Mouse (Mus musculus): ENCODE results near the gene Olfr13. TPM values are rescaled to one million over a fixed set of nuclear protein-coding genes. Genes with fewer than 3 reads are reported as not detected.
"Not testable (repeated sequence)": the region's sequence is repeated elsewhere in the genome, so short reads cannot be mapped to it uniquely, and the experiment has no call there.

The Olfr13 gene
- total and polyA plus RNA-seq, 2 experiments, result not detected

DNA sequence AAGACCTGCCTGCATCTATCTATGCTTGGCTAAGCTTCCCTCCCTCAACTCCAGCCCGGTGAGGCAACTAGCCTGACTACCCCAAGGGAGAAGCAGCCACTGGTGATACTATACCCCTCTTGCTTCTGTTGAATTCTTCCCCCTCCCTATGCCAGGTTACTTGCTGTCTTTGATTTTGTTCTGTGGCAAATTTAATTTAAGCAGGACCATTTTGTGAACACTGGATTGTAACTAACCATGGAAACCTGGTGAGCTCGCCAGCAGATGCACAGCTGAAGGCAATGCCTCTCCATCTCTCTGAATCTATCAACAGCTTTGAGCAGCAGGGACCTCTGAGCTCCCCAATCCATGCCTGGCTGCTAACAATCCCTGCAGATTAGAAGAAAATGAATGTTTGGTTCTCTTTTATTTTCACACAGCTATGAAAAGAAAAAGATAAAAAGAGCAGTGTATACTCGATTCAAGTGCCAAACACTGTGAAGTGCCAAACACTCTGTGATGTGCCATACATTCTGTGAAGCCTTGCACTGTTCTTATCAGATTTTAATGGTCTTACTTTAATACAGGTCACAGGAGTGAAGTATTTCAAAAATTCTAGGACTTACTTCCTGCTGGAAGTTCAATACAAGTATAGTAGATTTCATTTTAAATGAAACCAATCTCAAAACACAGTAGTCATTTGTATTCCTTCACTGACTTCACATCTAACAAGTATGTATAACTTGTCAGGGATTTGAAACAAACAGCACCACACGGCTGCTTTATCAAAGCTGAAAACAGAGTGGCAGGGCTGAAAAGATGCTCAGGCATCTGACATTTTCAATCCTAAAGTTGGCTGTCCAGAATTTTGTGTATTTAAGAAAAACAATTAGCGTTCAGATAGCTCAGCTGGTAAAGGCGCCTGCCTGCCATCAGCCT is 6.9 kb downstream of the Olfr13 start:
- TF ChIP-seq CTCF (IDR thresholded peaks at IDR 0.05; ENCODE audit: low read depth, low read length), result no peak
- TF ChIP-seq POLR2A (IDR thresholded peaks at IDR 0.05; ENCODE audit: extremely low read depth, insufficient read depth, low read length), result no peak
- 65% methylated on average over 6 of the region's 6 CpGs for WGBS

GRCm38 (mm10) chr6:43190986-43191385 is 19.0 kb downstream of the Olfr13 start:
- Histone ChIP-seq H3K4me1 (ENCODE audit: control insufficient read depth, insufficient read depth, low read length) (no peaks in the 10 kb centered on the region), H3K36me3 (ENCODE audit: control insufficient read depth, insufficient read depth, low read length) (no peaks in the 10 kb centered on the region), H3K27me3 (ENCODE audit: control insufficient read depth, insufficient read depth, low read length) (no peaks in the 10 kb centered on the region), H3K79me2 (ENCODE audit: control insufficient read depth, insufficient read depth, low read length) (no peaks in the 10 kb centered on the region), H3K4me3 (ENCODE audit: insufficient read depth, low read depth, low read length) (no peak overlapping the region), H3K9ac (ENCODE audit: low read depth, low read length) (no peak overlapping the region), H3K27ac (replicated peaks; ENCODE audit: insufficient read depth, low read depth, low read length) (no peak overlapping the region)
- no peak for DNase-seq (ENCODE audit: extremely low read depth, low read depth, low spot score)
- WGBS, result 77% methylated on average over 3 of the region's 3 CpGs
- TF ChIP-seq POLR2A (IDR thresholded peaks at IDR 0.05; ENCODE audit: extremely low read depth, insufficient read depth, low read length) (no peak), CTCF (IDR thresholded peaks at IDR 0.05; ENCODE audit: low read depth, low read length) (no peak)

More for the DNA sequence above, 6.9 kb downstream of the Olfr13 start:
- Histone ChIP-seq H3K4me1 (ENCODE audit: control insufficient read depth, insufficient read depth, low read length) (no peaks in the 10 kb centered on the region), H3K27me3 (ENCODE audit: control insufficient read depth, insufficient read depth, low read length) (no peaks in the 10 kb centered on the region), H3K27ac (replicated peaks; ENCODE audit: insufficient read depth, low read depth, low read length) (no peak overlapping the region), H3K9ac (ENCODE audit: low read depth, low read length) (no peak overlapping the region), H3K79me2 (ENCODE audit: control insufficient read depth, insufficient read depth, low read length) (no peaks in the 10 kb centered on the region), H3K4me3 (ENCODE audit: insufficient read depth, low read depth, low read length) (no peak overlapping the region), H3K36me3 (ENCODE audit: control insufficient read depth, insufficient read depth, low read length) (no peaks in the 10 kb centered on the region)
- DNase-seq (ENCODE audit: extremely low read depth, low read depth, low spot score), result no peak

DNA sequence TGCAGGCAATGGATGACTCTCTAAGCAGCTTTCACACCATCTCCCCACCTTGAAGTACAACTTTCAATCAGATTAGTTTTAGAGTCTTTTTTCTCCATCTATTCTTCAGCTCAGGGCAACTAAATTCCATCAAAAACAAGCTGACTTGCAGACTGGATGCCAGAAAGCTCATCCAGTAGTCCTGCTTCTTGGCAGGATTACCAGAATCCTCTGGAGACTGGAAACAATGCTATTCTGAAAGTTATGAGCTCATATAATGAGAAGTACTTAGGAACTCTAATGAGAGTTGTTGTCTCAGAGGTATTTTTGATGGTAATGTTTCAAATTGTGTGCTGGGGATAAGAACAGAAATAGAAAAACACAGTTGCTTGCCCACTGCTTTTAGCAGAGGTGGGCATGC is 24.8 kb downstream of the Olfr13 start, which contains the start of gene Olfr435:
TSS of gene Olfr435 (plus strand) at position 366 of the 400 bp plus-strand sequence.
- no peak within 1 kb of the TSS for H3K9ac ChIP-seq (ENCODE audit: low read depth, low read length)
- no peak for DNase-seq (ENCODE audit: extremely low read depth, low read depth, low spot score)
- no peaks in the 10 kb centered on the region for H3K36me3 ChIP-seq (ENCODE audit: control insufficient read depth, insufficient read depth, low read length)
- H3K4me3 ChIP-seq (ENCODE audit: insufficient read depth, low read depth, low read length), result no peak within 1 kb of the TSS
- TF ChIP-seq CTCF (IDR thresholded peaks at IDR 0.05; ENCODE audit: low read depth, low read length), result no peak
- no peak for TF ChIP-seq POLR2A (IDR thresholded peaks at IDR 0.05; ENCODE audit: extremely low read depth, insufficient read depth, low read length)
- H3K79me2 ChIP-seq (ENCODE audit: control insufficient read depth, insufficient read depth, low read length), result no peaks in the 10 kb centered on the region
- H3K27me3 ChIP-seq (ENCODE audit: control insufficient read depth, insufficient read depth, low read length), result no peaks in the 10 kb centered on the region
- no peak within 1 kb of the TSS for H3K27ac ChIP-seq (replicated peaks; ENCODE audit: insufficient read depth, low read depth, low read length)
- no peaks in the 10 kb centered on the region for H3K4me1 ChIP-seq (ENCODE audit: control insufficient read depth, insufficient read depth, low read length)

DNA sequence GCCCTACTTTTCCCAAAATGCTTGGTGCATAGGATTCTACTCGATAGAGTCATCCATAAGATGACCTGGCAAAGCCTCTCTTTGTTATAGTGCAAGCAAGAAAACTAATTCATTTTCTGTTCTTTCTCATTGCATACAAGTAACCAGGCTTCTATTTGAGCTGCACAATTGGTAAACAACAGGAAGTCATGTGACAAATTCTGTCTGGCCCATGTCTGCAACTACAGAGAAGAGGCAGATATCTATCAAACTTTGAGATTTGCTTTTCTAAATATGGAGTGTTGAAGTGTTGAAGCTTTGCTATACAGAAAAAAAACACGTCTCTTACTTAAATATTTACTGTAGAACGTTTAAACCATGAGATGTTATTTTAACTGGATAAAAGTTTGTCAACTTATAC is 26.2 kb downstream of the Olfr13 start:
- TF ChIP-seq POLR2A (IDR thresholded peaks at IDR 0.05; ENCODE audit: extremely low read depth, insufficient read depth, low read length), result no peak
- no peak for TF ChIP-seq CTCF (IDR thresholded peaks at IDR 0.05; ENCODE audit: low read depth, low read length)
- 43% methylated on average over 3 of the region's 3 CpGs for WGBS

DNA sequence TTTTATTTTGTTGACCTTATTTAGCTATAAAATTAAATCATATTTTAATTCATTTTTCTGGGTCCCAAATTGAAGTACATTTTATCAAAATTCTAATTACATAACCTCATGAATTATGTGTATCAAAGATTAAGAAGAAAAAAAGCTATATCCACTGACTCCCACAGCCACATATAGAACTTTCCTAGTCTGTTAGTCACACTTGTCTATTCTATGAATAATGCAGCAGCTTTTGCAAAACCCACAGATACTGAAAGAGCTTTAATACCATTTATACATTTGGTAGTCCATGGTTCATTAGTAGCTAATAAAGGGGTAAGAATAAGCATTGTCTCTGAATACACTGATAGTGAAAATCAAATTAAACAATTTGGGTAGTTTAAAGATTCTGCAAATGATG is 30.8 kb downstream of the Olfr13 start:
- DNase-seq (ENCODE audit: extremely low read depth, low read depth, low spot score), result no peak
- Histone ChIP-seq H3K4me3 (ENCODE audit: insufficient read depth, low read depth, low read length) (no peak overlapping the region), H3K27me3 (ENCODE audit: control insufficient read depth, insufficient read depth, low read length) (no peaks in the 10 kb centered on the region), H3K36me3 (ENCODE audit: control insufficient read depth, insufficient read depth, low read length) (no peaks in the 10 kb centered on the region), H3K4me1 (ENCODE audit: control insufficient read depth, insufficient read depth, low read length) (no peaks in the 10 kb centered on the region), H3K27ac (replicated peaks; ENCODE audit: insufficient read depth, low read depth, low read length) (no peak overlapping the region), H3K79me2 (ENCODE audit: control insufficient read depth, insufficient read depth, low read length) (no peaks in the 10 kb centered on the region), H3K9ac (ENCODE audit: low read depth, low read length) (no peak overlapping the region)
- no peak for TF ChIP-seq POLR2A (IDR thresholded peaks at IDR 0.05; ENCODE audit: extremely low read depth, insufficient read depth, low read length)
- TF ChIP-seq CTCF (IDR thresholded peaks at IDR 0.05; ENCODE audit: low read depth, low read length), result no peak

More for the DNA sequence above, 26.2 kb downstream of the Olfr13 start:
- no peaks in the 10 kb centered on the region for H3K27me3 ChIP-seq (ENCODE audit: control insufficient read depth, insufficient read depth, low read length)
- no peak overlapping the region for H3K27ac ChIP-seq (replicated peaks; ENCODE audit: insufficient read depth, low read depth, low read length)
- H3K79me2 ChIP-seq (ENCODE audit: control insufficient read depth, insufficient read depth, low read length), result no peaks in the 10 kb centered on the region
- H3K4me3 ChIP-seq (ENCODE audit: insufficient read depth, low read depth, low read length), result no peak overlapping the region
- no peaks in the 10 kb centered on the region for H3K4me1 ChIP-seq (ENCODE audit: control insufficient read depth, insufficient read depth, low read length)
- no peak for DNase-seq (ENCODE audit: extremely low read depth, low read depth, low spot score)
- H3K36me3 ChIP-seq (ENCODE audit: control insufficient read depth, insufficient read depth, low read length), result no peaks in the 10 kb centered on the region
- no peak overlapping the region for H3K9ac ChIP-seq (ENCODE audit: low read depth, low read length)

DNA sequence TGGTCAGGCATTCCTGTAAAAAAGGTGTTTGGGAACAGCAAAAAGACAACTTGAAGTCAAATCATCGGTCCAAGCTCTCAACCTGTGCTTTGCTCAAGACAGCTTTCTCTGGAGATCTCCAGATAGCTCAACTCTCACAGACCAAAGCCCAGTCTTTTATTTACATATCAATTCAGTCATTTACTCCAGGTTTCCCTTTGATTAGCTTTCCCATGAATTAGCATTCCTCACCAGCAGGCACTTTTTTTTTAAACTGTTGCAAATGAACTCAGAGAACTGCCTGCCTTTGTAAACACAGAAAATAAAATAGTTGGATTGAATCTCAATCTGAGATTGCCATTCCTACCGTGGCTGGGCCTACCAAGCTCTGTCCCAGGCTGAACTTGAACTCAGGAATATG is 33.4 kb downstream of the Olfr13 start:
- H3K27me3 ChIP-seq (ENCODE audit: control insufficient read depth, insufficient read depth, low read length), result no peaks in the 10 kb centered on the region
- 30% methylated on average over 2 of the region's 2 CpGs for WGBS
- no peaks in the 10 kb centered on the region for H3K79me2 ChIP-seq (ENCODE audit: control insufficient read depth, insufficient read depth, low read length)
- no peak overlapping the region for H3K9ac ChIP-seq (ENCODE audit: low read depth, low read length)
- H3K36me3 ChIP-seq (ENCODE audit: control insufficient read depth, insufficient read depth, low read length), result no peaks in the 10 kb centered on the region
- no peak overlapping the region for H3K27ac ChIP-seq (replicated peaks; ENCODE audit: insufficient read depth, low read depth, low read length)
- TF ChIP-seq CTCF (IDR thresholded peaks at IDR 0.05; ENCODE audit: low read depth, low read length) (no peak), POLR2A (IDR thresholded peaks at IDR 0.05; ENCODE audit: extremely low read depth, insufficient read depth, low read length) (no peak)
- no peaks in the 10 kb centered on the region for H3K4me1 ChIP-seq (ENCODE audit: control insufficient read depth, insufficient read depth, low read length)
- no peak overlapping the region for H3K4me3 ChIP-seq (ENCODE audit: insufficient read depth, low read depth, low read length)
- DNase-seq (ENCODE audit: extremely low read depth, low read depth, low spot score), result no peak

DNA sequence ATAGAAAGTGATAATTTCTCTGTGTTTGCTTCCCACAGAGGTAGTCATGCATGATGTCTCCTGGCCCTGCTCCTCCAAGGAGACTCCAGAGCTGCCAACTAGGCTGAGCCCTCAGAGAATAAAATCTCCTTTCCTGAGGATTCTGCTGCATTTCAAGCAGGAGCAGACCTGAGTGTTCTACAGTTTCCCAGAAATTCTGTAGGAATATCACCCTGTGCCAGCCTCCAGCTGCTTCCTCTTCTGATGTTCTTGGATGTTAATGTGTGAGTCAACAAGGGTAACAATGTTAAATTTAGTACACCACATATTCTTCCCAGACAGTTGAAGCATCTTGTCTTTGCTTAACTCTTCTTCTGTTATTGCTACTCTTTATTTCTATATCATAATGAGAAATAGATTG is 40.9 kb downstream of the Olfr13 start, which contains the start of gene Olfr434:
TSS of gene Olfr434 (plus strand) at position 149 of the 400 bp plus-strand sequence.
- H3K36me3 ChIP-seq (ENCODE audit: control insufficient read depth, insufficient read depth, low read length); H3K4me1 ChIP-seq (ENCODE audit: control insufficient read depth, insufficient read depth, low read length); H3K79me2 ChIP-seq (ENCODE audit: control insufficient read depth, insufficient read depth, low read length); H3K27ac ChIP-seq (replicated peaks; ENCODE audit: insufficient read depth, low read depth, low read length); H3K27me3 ChIP-seq (ENCODE audit: control insufficient read depth, insufficient read depth, low read length); H3K4me3 ChIP-seq (ENCODE audit: insufficient read depth, low read depth, low read length); H3K9ac ChIP-seq (ENCODE audit: low read depth, low read length); DNase-seq (ENCODE audit: extremely low read depth, low read depth, low spot score): not testable (repeated sequence)

Measured in liver, adult 2 months (tissue).